Mouse (Mus musculus) liver, embryonic 14.5 days (tissue): ENCODE measurements around the gene Tmem219. TPM values are rescaled to one million over a fixed set of nuclear protein-coding genes. Genes with fewer than 3 reads are reported as not detected.

Source experiments
- ATAC-seq: fragments of 200-750 bp; cut with Nextera tagmentation; 2 replicates; pipeline ENCODE4 v1.8.0; 2017; ENCODE audit warnings: moderate number of reproducible peaks, mild to moderate bottlenecking, moderate library complexity; ENCODE audit not compliant: insufficient read depth
- DNase-seq, 3 experiments: peaks; one replicate each; pipeline ENCODE4 v3.0.0-alpha.2; 2012 to 2013; ENCODE audit warnings: low read depth in 3 of 3, low spot score in 3 of 3
- H3K27ac ChIP-seq: fragments of 300-500 bp; sonication (generic); 2 replicates; pipeline ENCODE4 v1.5.1; 2014; ENCODE audit warnings: moderate library complexity, mild to moderate bottlenecking, control low read depth, inconsistent platforms
- H3K27me3 ChIP-seq: fragments of 300-500 bp; sonication (generic); 2 replicates; pipeline ENCODE4 v1.6.1; 2014; ENCODE audit warnings: mild to moderate bottlenecking, low read length, moderate library complexity; ENCODE audit not compliant: control insufficient read depth, insufficient read depth
- H3K36me3 ChIP-seq: fragments of 300-500 bp; sonication (generic); replicated peaks from 2 replicates; pipeline ENCODE4 v1.6.1; 2014; ENCODE audit warnings: low read depth; ENCODE audit not compliant: control insufficient read depth, insufficient read depth
- H3K4me1 ChIP-seq, 2 experiments: fragments of 200-500 bp in 1 of 2; fragments of 300-500 bp in 1 of 2; sonication (generic) in 1 of 2; replicated peaks; 2 replicates each; pipeline ENCODE4 v1.6.1; 2012 to 2014; ENCODE audit warnings: antibody characterized with exemption in 1 of 2, inconsistent platforms in 1 of 2, low read length in 1 of 2; ENCODE audit not compliant: control insufficient read depth in 2 of 2, insufficient read depth in 2 of 2
- H3K4me2 ChIP-seq: fragments of 300-500 bp; sonication (generic); 2 replicates; pipeline ENCODE4 v1.6.1; 2014; ENCODE audit warnings: low read depth, mild to moderate bottlenecking, control low read depth, moderate library complexity
- H3K4me3 ChIP-seq, 2 experiments: fragments of 200-500 bp in 1 of 2; fragments of 300-500 bp in 1 of 2; sonication (generic) in 1 of 2; 2 replicates each; pipeline ENCODE4 v1.5.1; 2012 to 2014; ENCODE audit warnings: low read depth in 2 of 2, low read length in 2 of 2, mild to moderate bottlenecking in 2 of 2, control low read depth in 1 of 2, inconsistent platforms in 1 of 2, moderate library complexity in 1 of 2; ENCODE audit not compliant: insufficient read depth in 1 of 2
- H3K9ac ChIP-seq: fragments of 300-500 bp; sonication (generic); replicated peaks from 2 replicates; pipeline ENCODE4 v1.6.1; 2014; ENCODE audit warnings: mild to moderate bottlenecking, control low read depth, moderate library complexity
- H3K9me3 ChIP-seq: fragments of 300-500 bp; sonication (generic); 2 replicates; pipeline ENCODE4 v1.6.1; 2016; ENCODE audit warnings: low read length, mixed read lengths; ENCODE audit not compliant: control insufficient read depth
- CTCF ChIP-seq: IDR thresholded peaks from 2 replicates; pipeline ENCODE4 v1.5.1; 2016; ENCODE audit warnings: antibody characterized with exemption, low read depth, control low read depth
- EP300 ChIP-seq: IDR thresholded peaks from 2 replicates; pipeline ENCODE4 v1.6.1; 2016; ENCODE audit warnings: antibody characterized with exemption, low read depth
- WGBS: fragments of 180-500 bp; shearing (Covaris S2); extraction: QIAGEN DNeasy Blood & Tissue Kit; methylation state at CpG from one replicate; pipeline ENCODE4 v1.1.7; 2014; ENCODE audit not compliant: insufficient replicate concordance; 5-methylcytosine and 5-hydroxymethylcytosine counted together
- polyA plus RNA-seq, 2 experiments: library from polyadenylated mRNA; depleted of rRNA in 1 of 2; stranded (reverse) in 1 of 2; unstranded in 1 of 2; fragments of >200 nt; fragmentation: Nextera tagmentation in 1 of 2; extraction: Ambion mirVana in 1 of 2; gene quantifications; 2 replicates each; pipeline versions ENCODE4 v1.2.1 to v1.2.3; 2012 to 2014

The Tmem219 gene
- polyA plus RNA-seq, 2 experiments = 10.8 to 17.1 TPM

GRCm38 (mm10) chr7:126856741-126857420 lies 65.8 kb downstream of the Tmem219 start:
- peaks cover 4 to 6% of the 10 kb centered on the region in 2 experiments; a peak in 3 of 4 replicates for H3K4me1 ChIP-seq
- no peaks in the 10 kb centered on the region for H3K9me3 ChIP-seq
- no peak overlapping the region for H3K4me2 ChIP-seq
- TF ChIP-seq CTCF (no peak), EP300 (no peak)
- DNase-seq (no peak), ATAC-seq (no peak)
- no peak overlapping the region for H3K4me3 ChIP-seq
- peaks cover 34% of the 10 kb centered on the region for H3K36me3 ChIP-seq
- no peaks in the 10 kb centered on the region for H3K27me3 ChIP-seq
- no peak overlapping the region for H3K9ac ChIP-seq
- WGBS = 71% methylated on average over 9 of the region's 9 CpGs
- H3K27ac ChIP-seq = no peak overlapping the region

- Histone ChIP-seq H3K9ac (no peak overlapping the region), H3K4me3 (no peak overlapping the region), H3K4me1 (no peaks in the 10 kb centered on the region), H3K27me3 (no peaks in the 10 kb centered on the region), H3K4me2 (no peak overlapping the region), H3K27ac (no peak overlapping the region), H3K9me3 (no peaks in the 10 kb centered on the region), H3K36me3 (peaks cover 34% of the 10 kb centered on the region)
- 80% methylated on average over 3 of the region's 3 CpGs for WGBS
- TF ChIP-seq EP300 = no peak
- TF ChIP-seq CTCF = no peak
- ATAC-seq (no peak), DNase-seq (no peak)
These were observed 67.1 kb downstream of the Tmem219 start for GRCm38 (mm10) chr7:126855641-126856040.

GRCm38 (mm10) chr7:126853454-126853853 lies 69.3 kb downstream of the Tmem219 start:
- Histone ChIP-seq H3K27ac (no peak overlapping the region), H3K9ac (no peak overlapping the region), H3K36me3 (peaks cover 28% of the 10 kb centered on the region), H3K4me1 (no peaks in the 10 kb centered on the region), H3K4me2 (no peak overlapping the region), H3K9me3 (no peaks in the 10 kb centered on the region), H3K27me3 (peaks cover 15% of the 10 kb centered on the region), H3K4me3 (no peak overlapping the region)
- DNase-seq = no peak
- no peak for ATAC-seq
- 65% methylated on average over 5 of the region's 5 CpGs for WGBS
- TF ChIP-seq EP300 (no peak), CTCF (no peak)

GRCm38 (mm10) chr7:126851192-126851591 lies 71.5 kb downstream of the Tmem219 start:
- H3K4me3 ChIP-seq = no peak overlapping the region
- 60% methylated on average over 12 of the region's 12 CpGs for WGBS
- H3K4me2 ChIP-seq = no peak overlapping the region
- ATAC-seq (no peak), DNase-seq (no peak)
- H3K4me1 ChIP-seq = no peaks in the 10 kb centered on the region
- no peak overlapping the region for H3K27ac ChIP-seq
- H3K9me3 ChIP-seq = no peaks in the 10 kb centered on the region
- H3K36me3 ChIP-seq = peaks cover 20% of the 10 kb centered on the region
- H3K27me3 ChIP-seq = peaks cover 37% of the 10 kb centered on the region
- H3K9ac ChIP-seq = no peak overlapping the region
- no peak for TF ChIP-seq CTCF
- no peak for TF ChIP-seq EP300

- Histone ChIP-seq H3K36me3 (peaks cover 13% of the 10 kb centered on the region), H3K4me2 (no peak overlapping the region), H3K4me1 (no peaks in the 10 kb centered on the region), H3K27me3 (peaks cover 37% of the 10 kb centered on the region), H3K9ac (no peak overlapping the region), H3K27ac (no peak overlapping the region), H3K4me3 (no peak overlapping the region), H3K9me3 (no peaks in the 10 kb centered on the region)
- DNase-seq (no peak), ATAC-seq (no peak)
- TF ChIP-seq CTCF (no peak), EP300 (no peak)
- WGBS = 50% methylated on average over 6 of the region's 6 CpGs
These were observed 72.6 kb downstream of the Tmem219 start for GRCm38 (mm10) chr7:126850161-126850560.
